Mouse (Mus musculus) megakaryocyte, embryonic 14.5 days (primary cell): ENCODE results near the gene Rapgef5.

Source experiments
- FLI1 ChIP-seq: IDR thresholded peaks from 2 replicates; pipeline ENCODE4 v1.6.1; 2012; ENCODE audit warnings: low read length, inconsistent platforms, mixed read lengths
- GATA1 ChIP-seq: IDR thresholded peaks from 3 replicates; pipeline ENCODE4 v1.6.1; 2012; ENCODE audit warnings: mixed read lengths, low read length, inconsistent platforms, borderline replicate concordance

DNA sequence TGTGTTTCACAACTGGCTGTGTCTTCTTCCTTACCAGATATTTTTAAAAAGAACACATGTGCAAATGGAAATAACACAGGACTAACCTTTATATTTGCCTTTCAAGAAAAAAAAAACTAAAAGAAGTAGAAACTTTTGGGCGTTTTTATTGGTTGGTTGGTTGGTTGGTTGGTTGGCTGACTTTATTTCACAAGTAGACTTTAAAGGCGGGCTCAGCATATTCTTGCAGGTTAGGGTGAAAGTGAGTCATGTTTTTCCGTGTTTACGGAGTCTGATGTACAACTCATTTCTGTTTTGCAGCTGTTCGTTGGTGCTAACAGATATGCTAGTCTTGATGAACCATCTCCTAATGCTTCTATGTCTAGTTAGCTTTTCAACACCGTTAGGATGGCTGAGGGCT, 196.2 kb downstream of the Rapgef5 start:
- no peak for TF ChIP-seq GATA1
- TF ChIP-seq FLI1 = no peak
